Mouse (Mus musculus): Measurements from ENCODE around the gene Gm10647.
"Not testable (repeated sequence)": the region's sequence is repeated elsewhere in the genome, so short reads cannot be mapped to it uniquely, and the experiment has no call there.

Gene Gm10647

GRCm38 (mm10) chr9:66796739-66797138 is at the start of gene Gm10647:
Gm10647 (plus strand) TSS chr9:66797039.
- no peak for DNase-seq

DNA sequence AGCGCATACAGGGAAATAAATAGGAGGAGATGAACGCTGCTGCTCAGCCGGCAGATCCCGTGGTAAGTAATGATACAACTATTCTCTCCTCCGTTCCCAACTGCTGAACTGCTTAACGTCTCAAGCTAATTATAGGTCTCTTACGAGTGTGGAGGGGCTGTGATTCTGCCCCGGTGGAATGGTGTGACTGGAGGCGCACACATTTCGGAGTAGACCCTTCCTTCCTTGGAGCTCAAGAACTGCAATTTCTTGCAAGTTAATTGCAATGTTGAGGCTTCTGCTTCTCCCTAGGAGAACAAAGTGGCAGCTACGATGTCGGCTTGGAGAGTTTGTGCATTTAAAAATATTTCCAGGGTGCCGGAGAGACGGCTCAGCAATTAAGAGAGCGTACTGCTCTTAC is 48.4 kb upstream of the Gm10647 start:
- DNase-seq: no peak

DNA sequence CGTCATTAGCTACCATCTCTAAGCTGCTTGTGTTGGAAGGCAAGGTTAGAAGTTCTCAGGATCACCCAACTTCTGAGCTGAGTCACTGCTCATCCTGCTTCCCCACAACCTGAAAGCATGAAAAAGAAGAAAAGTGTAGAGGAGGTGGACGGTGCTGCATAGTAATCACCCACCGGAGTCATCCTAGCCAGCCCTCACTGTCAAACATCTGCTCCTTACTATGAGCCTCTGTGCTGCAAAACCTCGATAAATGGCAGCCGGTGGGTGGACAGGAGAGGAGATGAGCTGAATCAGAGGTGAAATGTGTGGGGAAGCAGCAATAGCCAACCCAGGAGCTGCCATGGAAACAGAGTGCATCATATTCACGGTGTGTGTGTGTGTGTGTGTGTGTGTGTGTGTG is 44.0 kb upstream of the Gm10647 start:
- DNase-seq: peak; percentile 70

- peak; percentile 77 for DNase-seq
Measured at GRCm38 (mm10) chr9:66760991-66761390, 35.8 kb upstream of the Gm10647 start.

DNA sequence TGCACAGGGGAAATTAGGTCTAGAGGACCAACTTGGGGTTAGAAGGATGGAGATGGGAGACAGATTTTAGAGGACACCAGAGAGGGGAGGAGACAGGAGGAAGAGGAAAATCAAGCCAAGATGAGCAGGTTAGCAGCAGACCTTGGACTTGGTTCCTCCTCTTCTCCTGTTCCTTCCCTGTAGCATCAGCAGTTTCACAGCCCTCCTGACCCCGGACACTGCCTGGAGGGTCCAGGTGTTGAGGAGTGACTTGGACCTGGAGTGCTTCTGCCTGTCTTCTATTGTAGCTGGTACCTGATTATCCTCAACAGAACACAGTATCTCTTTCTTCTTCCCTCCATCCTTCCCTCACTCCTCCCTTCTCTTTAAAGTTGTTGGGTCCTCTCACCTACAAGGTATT is 28.1 kb upstream of the Gm10647 start:
- no peak for DNase-seq

- no peak for DNase-seq
Measured at GRCm38 (mm10) chr9:66769275-66769674, 27.6 kb upstream of the Gm10647 start.

GRCm38 (mm10) chr9:66770701-66771100 is 26.1 kb upstream of the Gm10647 start:
- DNase-seq: peak; percentile 57

GRCm38 (mm10) chr9:66784552-66784951 is 12.3 kb upstream of the Gm10647 start:
- peak; percentile 77 for DNase-seq

GRCm38 (mm10) chr9:66787821-66788220 is 9.0 kb upstream of the Gm10647 start:
- DNase-seq: no peak

DNA sequence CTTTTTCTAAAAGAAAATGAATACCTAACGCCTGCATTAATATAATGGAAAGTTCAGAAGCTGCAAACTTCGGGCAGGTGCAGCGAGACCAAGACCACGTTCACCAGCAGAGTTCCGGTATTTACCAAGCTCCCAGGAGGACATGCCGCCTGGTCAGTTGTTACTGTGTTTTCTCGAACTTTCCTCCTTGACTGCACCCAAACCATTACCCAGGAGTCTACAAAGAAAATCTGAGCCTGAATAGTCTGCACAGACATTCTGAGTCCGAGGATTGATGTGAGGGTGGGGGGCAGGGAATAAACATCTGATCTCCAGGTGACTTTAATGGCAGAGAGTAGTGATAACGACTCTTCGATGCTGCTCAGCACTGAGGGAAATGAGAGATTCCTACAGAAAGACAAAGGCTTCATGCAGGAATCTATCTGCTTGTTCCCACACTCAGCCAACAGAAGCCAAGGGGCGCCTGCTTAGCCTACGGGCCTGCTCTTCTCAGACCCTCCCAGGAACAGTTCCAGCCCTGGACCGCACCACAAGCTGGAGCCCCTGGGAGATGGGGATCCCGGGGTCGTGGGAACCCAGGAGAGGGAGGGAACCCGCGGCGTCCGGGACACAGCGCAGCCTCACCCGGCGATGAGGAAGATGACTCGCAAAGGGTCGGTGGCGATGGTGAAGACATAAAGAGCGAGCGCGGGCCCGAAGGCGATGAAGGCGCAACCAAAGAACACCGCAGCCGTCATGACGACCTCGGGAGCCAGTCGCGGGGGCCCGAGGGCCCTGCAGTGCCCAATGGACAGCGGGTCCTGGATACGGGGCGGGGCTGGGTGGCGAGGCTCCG is 2.0 kb upstream of the Gm10647 start:
- peak; percentile 80 for DNase-seq

DNA sequence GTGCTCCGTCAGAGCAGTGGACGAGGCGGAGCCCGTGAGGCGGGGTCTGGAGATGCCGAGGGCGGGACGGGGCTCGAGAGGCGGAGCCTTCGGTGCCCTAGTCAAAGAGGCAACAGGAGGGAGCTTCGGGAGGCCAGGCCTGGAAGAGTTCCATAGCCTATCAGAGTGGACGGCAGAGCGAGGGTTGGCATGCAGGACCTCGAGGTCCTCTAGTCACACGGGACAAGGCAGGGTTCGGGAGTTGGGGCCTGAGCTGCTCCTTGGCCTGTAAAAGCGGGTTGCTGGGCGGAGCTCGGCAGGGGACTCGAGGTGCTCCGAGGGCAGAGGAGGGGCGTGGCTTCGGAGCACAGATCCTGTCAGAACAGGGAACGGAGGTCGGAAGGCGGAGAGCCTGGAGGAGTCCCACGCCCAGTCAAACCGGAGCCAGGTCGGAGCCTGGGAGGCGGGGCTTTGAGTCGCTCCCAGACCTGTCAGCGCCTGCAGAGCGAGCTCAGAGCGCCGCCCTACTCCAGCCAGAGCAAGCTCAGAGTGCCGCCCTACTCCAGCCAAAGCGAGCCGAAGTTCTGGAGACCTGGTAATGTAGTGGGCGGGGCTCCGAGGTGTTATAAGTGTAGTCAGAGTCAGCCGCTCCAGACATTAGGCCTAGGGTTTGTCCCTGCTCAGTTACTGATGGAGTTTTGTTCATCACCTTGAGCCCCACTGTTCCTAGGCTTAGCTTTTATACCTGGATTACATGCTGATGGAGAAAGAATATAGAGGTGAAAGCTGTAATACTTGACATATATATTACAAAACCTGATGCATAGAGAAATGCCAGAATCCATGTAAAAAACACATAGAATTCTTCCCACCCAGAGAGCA is 1.1 kb upstream of the Gm10647 start, which contains the start of gene Aph1b:
Gene Aph1b, minus strand, starts transcription at position 27 of the 861 bp plus-strand sequence.
- peak; percentile 100 for DNase-seq

GRCm38 (mm10) chr9:66801947-66802346 is 5.1 kb downstream of the Gm10647 start:
- DNase-seq: peak; percentile 83

- peak; percentile 77 for DNase-seq
Measured at GRCm38 (mm10) chr9:66805951-66806350, 9.1 kb downstream of the Gm10647 start.

DNA sequence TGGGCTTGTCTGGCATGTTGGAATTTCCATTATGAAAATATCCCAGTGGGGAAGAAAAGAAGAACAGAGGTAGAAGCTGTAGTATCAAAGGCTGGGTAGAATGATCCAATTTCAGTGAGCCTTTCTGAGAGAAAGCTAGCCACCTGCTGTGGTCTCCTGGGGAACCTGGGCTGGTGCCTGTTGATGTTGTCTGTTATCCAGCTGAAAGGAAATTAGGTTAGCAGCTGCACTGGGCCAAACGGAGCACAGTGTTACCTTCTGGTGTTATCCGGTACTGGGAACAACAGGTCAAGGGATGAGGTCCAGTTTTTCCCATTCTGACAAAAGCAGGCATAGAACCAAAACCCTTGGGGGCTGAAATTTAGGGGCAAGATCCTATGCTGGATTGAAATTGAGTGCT is 16.6 kb downstream of the Gm10647 start:
- DNase-seq: peak; percentile 75

- DNase-seq: peak; percentile 51
Measured at GRCm38 (mm10) chr9:66820996-66821395, 24.2 kb downstream of the Gm10647 start.

DNA sequence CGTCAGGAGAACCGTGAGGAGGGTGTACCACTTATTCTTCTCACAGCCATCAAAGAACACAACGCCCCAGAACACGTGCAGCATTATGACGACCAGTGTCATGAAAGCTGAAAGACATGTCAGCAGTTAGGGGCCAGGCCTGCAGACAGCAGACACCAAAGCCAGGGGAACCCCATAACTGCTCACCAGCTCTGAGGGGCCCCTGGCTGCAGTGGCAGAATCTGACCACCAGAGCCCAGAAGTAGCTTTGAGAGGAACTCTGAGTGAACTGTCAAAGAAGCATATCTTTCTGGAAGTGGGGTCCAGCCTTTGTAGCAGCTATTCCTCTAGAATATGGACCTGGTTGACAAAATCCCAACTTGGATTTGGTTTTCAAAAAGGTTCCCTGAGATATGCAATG is 25.4 kb downstream of the Gm10647 start:
- DNase-seq: not testable (repeated sequence)

DNA sequence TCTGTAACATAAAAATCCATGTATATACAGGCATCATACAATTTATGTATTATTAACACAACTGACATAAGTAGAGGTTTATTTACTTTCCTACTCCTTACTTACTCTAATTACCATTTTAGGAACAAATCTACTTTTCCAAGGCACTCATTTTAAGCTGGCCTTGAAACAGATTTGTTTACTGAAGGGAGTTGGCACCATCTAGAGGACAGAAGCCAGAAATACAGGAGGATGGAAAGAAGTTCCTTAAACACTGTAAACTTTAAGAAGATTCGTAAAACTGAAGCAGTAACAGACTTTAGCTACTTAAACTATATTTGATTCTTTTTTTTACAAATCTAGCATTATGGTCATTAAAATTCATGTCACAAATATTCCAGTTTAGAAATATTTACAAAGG is 29.2 kb downstream of the Gm10647 start:
- no peak for DNase-seq

DNA sequence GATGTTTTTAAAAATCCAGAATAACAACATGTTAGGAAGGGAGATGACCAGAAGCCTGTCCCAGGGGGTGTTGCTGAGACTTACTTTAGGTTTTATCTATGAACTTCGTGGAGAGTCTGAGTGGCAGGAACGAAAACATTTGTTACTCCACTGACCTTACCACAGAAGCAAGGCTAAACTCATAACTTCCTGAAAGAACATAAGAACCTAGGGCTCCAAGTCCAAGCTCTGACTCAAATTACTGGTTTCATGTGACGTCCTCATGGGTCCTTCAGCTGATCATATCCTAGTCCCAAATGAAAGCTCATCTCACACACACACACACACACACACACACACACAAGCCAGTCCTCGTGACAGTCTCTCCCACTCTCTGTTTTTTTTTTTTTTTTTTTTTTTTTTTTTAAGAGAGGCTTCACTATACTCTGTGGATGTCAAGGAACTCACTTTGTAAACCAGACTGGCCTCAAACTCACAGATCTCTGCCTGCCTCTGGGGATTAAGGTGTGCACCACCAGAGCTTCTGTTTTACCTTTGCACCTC is 35.6 kb downstream of the Gm10647 start:
- DNase-seq: peak; percentile 91

- DNase-seq: peak; percentile 91
Measured at GRCm38 (mm10) chr9:66833851-66834250, 37.0 kb downstream of the Gm10647 start.

DNA sequence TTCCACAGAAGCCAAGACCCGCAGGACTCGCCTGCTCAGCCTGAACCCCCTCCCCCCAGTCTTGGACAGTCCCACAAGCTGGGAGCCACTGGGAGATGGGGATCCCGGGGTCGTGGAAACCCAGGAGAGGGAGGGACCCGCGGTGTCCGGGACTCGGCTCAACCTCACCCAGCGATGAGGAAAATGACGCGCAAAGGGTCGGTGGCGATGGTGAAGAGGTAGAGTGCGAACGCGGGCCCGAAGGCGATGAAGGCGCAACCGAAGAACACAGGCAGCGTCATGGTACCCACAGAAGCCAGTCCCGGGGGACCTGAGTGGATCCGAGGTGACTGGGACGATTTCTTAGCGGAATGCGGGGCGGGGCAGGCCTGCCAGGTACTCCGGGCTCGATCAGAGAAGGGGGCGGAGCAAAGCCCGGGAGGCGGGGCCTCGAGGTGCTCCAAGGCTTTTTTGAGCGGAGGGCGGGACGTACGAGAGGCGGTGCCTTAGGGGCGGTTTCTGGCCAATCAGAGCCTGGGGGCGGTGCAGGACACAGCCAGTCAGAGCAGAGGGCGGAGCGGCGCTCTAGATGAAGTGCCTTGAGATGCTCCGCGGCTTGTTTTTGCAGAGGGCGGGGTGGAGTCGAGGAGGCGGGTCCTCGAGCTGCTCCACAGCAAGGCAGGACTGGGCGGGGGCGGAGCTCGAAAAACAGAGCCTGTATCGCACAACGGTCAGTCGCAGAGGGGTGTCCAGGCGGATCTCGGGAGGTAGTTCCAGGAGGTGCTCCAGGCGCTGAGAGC is 37.7 kb downstream of the Gm10647 start, which contains the start of gene Aph1c:
Gene Aph1c, minus strand, starts transcription at position 409 of the 779 bp plus-strand sequence.
- peak; percentile 100 for DNase-seq

DNA sequence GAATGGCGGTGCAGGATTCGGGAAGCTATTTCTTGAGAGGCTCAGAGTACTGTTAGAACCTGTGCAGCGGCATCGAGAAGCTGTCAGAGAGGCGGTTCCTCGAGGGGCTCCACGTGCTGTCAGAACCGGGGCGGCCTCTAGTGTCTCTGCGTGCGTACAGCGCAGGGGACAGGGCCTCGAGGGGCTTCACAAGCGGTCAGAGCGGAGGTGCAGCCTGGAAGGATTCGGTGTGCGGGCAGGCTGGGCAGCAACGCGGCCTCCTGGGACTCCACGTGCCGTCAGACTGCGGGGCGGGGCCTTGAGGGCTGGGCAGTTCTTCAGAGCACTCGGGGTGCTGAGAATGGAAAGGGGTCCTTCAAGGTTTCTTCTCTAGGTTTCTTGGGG is 38.2 kb downstream of the Gm10647 start:
- DNase-seq: no peak

- peak; percentile 18 for DNase-seq
Measured at GRCm38 (mm10) chr9:66846822-66847221, 50.0 kb downstream of the Gm10647 start.

Data from heart, adult 11 months (tissue).